Mouse (Mus musculus) left cerebral cortex, adult 18-20 months (tissue): Measurements from ENCODE around the gene Elp4. TPM values are rescaled to one million over a fixed set of nuclear protein-coding genes. Genes with fewer than 3 reads are reported as not detected.

Source experiments
- DNase-seq, 2 experiments: peaks; one replicate each; pipeline ENCODE4 v3.0.0; 2021 to 2022; ENCODE audit warnings: low spot score in 2 of 2, mixed read lengths in 1 of 2
- long read RNA-seq, 2 experiments: library from polyadenylated mRNA; stranded (forward); transcript quantifications; one replicate each; pipeline ENCODE4 v2.0.0; 2021
- total RNA-seq, 2 experiments: library from RNA; stranded (reverse); gene quantifications; 2 replicates each; pipeline ENCODE4 v1.2.3; 2021

Elp4 gene
- 10 to 100 TPM; 18.5 to 22.5 TPM for total RNA-seq
- long read RNA-seq, experiment 1, transcript Elp4-202 (10 exons, 3,048 nt), result major isoform, 12 of 16 reads
- long read RNA-seq, experiment 1, partial matches to known transcripts, result 0 of 16 reads
- long read RNA-seq, experiment 1, other reads (novel, unspliced or antisense), result 4 of 16 reads
- long read RNA-seq, experiment 2, transcript Elp4-202 (10 exons, 3,048 nt), result major isoform, 13 of 17 reads
- long read RNA-seq, experiment 2, partial matches to known transcripts, result 0 of 17 reads
- long read RNA-seq, experiment 2, other reads (novel, unspliced or antisense), result 4 of 17 reads

GRCm38 (mm10) chr2:105903896-105904756 is at the start of gene Elp4, which contains the start of gene Immp1l:
Gene Elp4 (minus strand): TSS chr2:105904564.
Gene Immp1l (plus strand): TSS chr2:105904638.
- DNase-seq, result peak; percentile 97 to 98

- no peak for DNase-seq
Measured at GRCm38 (mm10) chr2:105953862-105954261, 49.5 kb upstream of the Elp4 start.

GRCm38 (mm10) chr2:105951350-105951940 is 47.1 kb upstream of the Elp4 start:
- DNase-seq, result no peak

- no peak for DNase-seq
Measured at GRCm38 (mm10) chr2:105950131-105950530, 45.8 kb upstream of the Elp4 start.

- DNase-seq, result no peak
Measured at GRCm38 (mm10) chr2:105917623-105918346, 13.4 kb upstream of the Elp4 start.

- no peak for DNase-seq
Measured at GRCm38 (mm10) chr2:105916671-105917070, 12.3 kb upstream of the Elp4 start.

GRCm38 (mm10) chr2:105913655-105914366 is 9.4 kb upstream of the Elp4 start:
- no peak for DNase-seq

- no peak for DNase-seq
Measured at GRCm38 (mm10) chr2:105910611-105911010, 6.2 kb upstream of the Elp4 start.

GRCm38 (mm10) chr2:105908351-105908750 is 4.0 kb upstream of the Elp4 start:
- DNase-seq, result no peak

GRCm38 (mm10) chr2:105904757-105905146 is 388 bp upstream of the Elp4 start:
- DNase-seq, result no peak

GRCm38 (mm10) chr2:105890816-105891215 is 13.5 kb downstream of the Elp4 start:
- DNase-seq, result no peak

- no peak for DNase-seq
Measured at GRCm38 (mm10) chr2:105873403-105873802, 31.0 kb downstream of the Elp4 start.

- peak; percentile 2 to 10 for DNase-seq
Measured at GRCm38 (mm10) chr2:105854740-105855139, 49.6 kb downstream of the Elp4 start.

- no peak for DNase-seq
Measured at GRCm38 (mm10) chr2:105852971-105853370, 51.4 kb downstream of the Elp4 start.

- DNase-seq, result no peak
Measured at GRCm38 (mm10) chr2:105851714-105852293, 52.6 kb downstream of the Elp4 start.

GRCm38 (mm10) chr2:105843151-105843550 is 61.2 kb downstream of the Elp4 start:
- no peak for DNase-seq

GRCm38 (mm10) chr2:105817965-105818364 is 86.4 kb downstream of the Elp4 start:
- no peak for DNase-seq

- no peak for DNase-seq
Measured at GRCm38 (mm10) chr2:105815170-105815569, 89.2 kb downstream of the Elp4 start.

- DNase-seq, result no peak
Measured at GRCm38 (mm10) chr2:105813041-105813440, 91.3 kb downstream of the Elp4 start.

- DNase-seq, result no peak
Measured at GRCm38 (mm10) chr2:105810286-105810685, 94.1 kb downstream of the Elp4 start.
